Comparison of ENCODE assay signal across 8 mouse cellular contexts in genomic region chr8:84979599-84980421, GRCm38 (mm10). TPM values are rescaled to one million over a fixed set of nuclear protein-coding genes. Genes with fewer than 3 reads are reported as not detected.
A peak's percentile ranks its signal among the peaks of the same experiment; 100 is the strongest.
DNase-seq lines count a peak whose midpoint lies in the region; ATAC-seq and TF ChIP-seq lines count a peak whose summit lies in the region.

No protein-coding gene starts in this region.

- peak overlapping the region; percentile 53 for H3K9ac ChIP-seq in hindbrain, embryonic 13.5 days

- WGBS in hindbrain, embryonic 13.5 days, result 4% methylated on average over 37 of the region's 42 CpGs

- no peak for DNase-seq in Patski (ENCODE audit: low read depth, low spot score)
- peak; percentile 90 for DNase-seq in cerebellum, postnatal 14 days
- DNase-seq in frontal cortex, postnatal 14 days (ENCODE audit: low spot score in 2 of 2), result peak; percentile 82 to 91
- DNase-seq in layer of hippocampus, postnatal 36 days, result peak; percentile 94
- DNase-seq in lung, postnatal 25 days (ENCODE audit: low spot score), result peak; percentile 96
- DNase-seq in retina, embryonic 14.5 days (ENCODE audit: low spot score), result peak; percentile 93
- DNase-seq in thymus, postnatal 36 days, result peak; percentile 79 to 82

- H3K4me1 ChIP-seq in hindbrain, embryonic 13.5 days (replicated peaks), result peaks cover 77% of the 10 kb centered on the region

- in situ Hi-C loops in Patski (cut with MboI; ENCODE audit: low pct_unique_long_range_greater_than_20kb), result loop anchor here (10.0 kb wide), 2 partner anchors 315 to 775 kb away; partner anchors contain the start of gene Ier2

- H3K4me3 ChIP-seq in hindbrain, embryonic 13.5 days, result peak overlapping the region; percentile 32

- CTCF ChIA-PET in Patski (lab: Charles Lee), result interaction anchor here (13.4 kb wide), 1 partner anchor 11 kb away, joined by 351 read pairs; the partner anchor contains the start of gene Hook2

- POLR2A ChIA-PET in Patski (lab: Charles Lee), result interaction anchor here (1.3 to 9.8 kb wide), 5 partner anchors 8 to 91 kb away, joined by 3 to 225 read pairs (median 5); partner anchors contain the start of genes Dhps, Gm49661, Hook2 and Prdx2

- TF ChIP-seq CTCF in Patski (IDR thresholded peaks at IDR 0.05), result no peak

- H3K27ac ChIP-seq in hindbrain, embryonic 13.5 days, result 0 out of 2 replicates have a peak overlapping the region, but pooled peaks have one; percentile 2

- H3K9me3 ChIP-seq in hindbrain, embryonic 13.5 days, result no peaks in the 10 kb centered on the region

- H3K36me3 ChIP-seq in hindbrain, embryonic 13.5 days, result peaks cover 5% of the 10 kb centered on the region; the same call in 1 of the 2 replicates

- H3K4me2 ChIP-seq in hindbrain, embryonic 13.5 days, result peak overlapping the region; percentile 91

- ATAC-seq in Patski, result peak; percentile 22
- ATAC-seq in hindbrain, embryonic 13.5 days (ENCODE audit: low FRiP score), result peak; percentile 18

- H3K27me3 ChIP-seq in Patski, result no peaks in the 10 kb centered on the region
- peaks cover 55% of the 10 kb centered on the region for H3K27me3 ChIP-seq in hindbrain, embryonic 13.5 days

RNA-seq across cellular contexts. Expression of gene Junb, which starts 1.3 kb away (rescaled TPM):
- polyA plus RNA-seq in Patski (2021), result 280 TPM
- 5.2 and 5.9 TPM in 2 replicates for polyA plus RNA-seq in hindbrain, embryonic 13.5 days (2015; fragmentation: Nextera tagmentation; extraction: Ambion mirVana)
- 10 to 100 TPM; 59.9 to 73.6 TPM for total RNA-seq in layer of hippocampus, postnatal 36 days (2021)

RNA-seq across cellular contexts. Expression of gene Rnaseh2a, which starts 10.2 kb away (rescaled TPM):
- polyA plus RNA-seq in Patski (2021), result 91.5 TPM
- polyA plus RNA-seq in hindbrain, embryonic 13.5 days (2015; fragmentation: Nextera tagmentation; extraction: Ambion mirVana), result 61.4 and 62.1 TPM in 2 replicates
- total RNA-seq in layer of hippocampus, postnatal 36 days (2021), result 10 to 100 TPM; 35.3 to 36.8 TPM

RNA-seq across cellular contexts. Expression of gene Prdx2, which starts 10.4 kb away (rescaled TPM):
- polyA plus RNA-seq in Patski (2021), result 668 TPM
- 1,362 and 1,388 TPM in 2 replicates for polyA plus RNA-seq in hindbrain, embryonic 13.5 days (2015; fragmentation: Nextera tagmentation; extraction: Ambion mirVana)
- 100 to 1,000 TPM; 338 to 356 TPM for total RNA-seq in layer of hippocampus, postnatal 36 days (2021)

RNA-seq across cellular contexts. Expression of gene Gm49661, which starts 10.6 kb away (rescaled TPM):
- polyA plus RNA-seq in Patski (2021), result 6.4 TPM
- polyA plus RNA-seq in hindbrain, embryonic 13.5 days (2015; fragmentation: Nextera tagmentation; extraction: Ambion mirVana), result not detected in 2 replicates
- total RNA-seq in layer of hippocampus, postnatal 36 days (2021), result not detected

RNA-seq across cellular contexts. Expression of gene Hook2, which starts 10.6 kb away (rescaled TPM):
- polyA plus RNA-seq in Patski (2021), result 33.0 TPM
- 25.1 and 25.5 TPM in 2 replicates for polyA plus RNA-seq in hindbrain, embryonic 13.5 days (2015; fragmentation: Nextera tagmentation; extraction: Ambion mirVana)
- total RNA-seq in layer of hippocampus, postnatal 36 days (2021), result 1 to 10 TPM; 7.8 to 9.7 TPM

Comparison
In these comparisons a context has a peak if more than half of its experiments do, and no peak if none do; other contexts are left out.
1. RNA of gene Junb, which starts 1.3 kb away (polyA plus RNA-seq): 280 TPM in Patski (single experiment); 5.2 to 5.9 TPM in hindbrain, embryonic 13.5 days; every median in the first group is over 10 times any median in the second.